Mouse (Mus musculus) CH12.LX (cell line): ENCODE measurements around the gene Gapvd1.

ENCODE experiments used
- BHLHE40 ChIP-seq: IDR thresholded peaks from 2 replicates; pipeline ENCODE4 v1.6.1; 2011; ENCODE audit warnings: mild to moderate bottlenecking, low read depth, low read length, improper control_type of control experiment
- CTCF ChIP-seq, 2 experiments: IDR thresholded peaks in 1 of 2; conservative IDR thresholded peaks in 1 of 2; 2 replicates each; pipeline ENCODE4 v1.5.1; 2011 to 2012; ENCODE audit warnings: low read depth in 2 of 2, low read length in 2 of 2, improper control_type of control experiment in 1 of 2, inconsistent platforms in 1 of 2, mild to moderate bottlenecking in 1 of 2, moderate library complexity in 1 of 2
- EP300 ChIP-seq: IDR thresholded peaks from 2 replicates; pipeline ENCODE4 v1.6.1; 2011; ENCODE audit warnings: low read length, improper control_type of control experiment
- MYC ChIP-seq: IDR thresholded peaks from 2 replicates; pipeline ENCODE4 v1.6.1; 2011; ENCODE audit warnings: low read depth, mild to moderate bottlenecking, improper control_type of control experiment, low read length
- NELFE ChIP-seq: IDR thresholded peaks from 2 replicates; pipeline ENCODE4 v1.6.1; 2011; ENCODE audit warnings: low read depth, low read length, improper control_type of control experiment
- POLR2AphosphoS2 ChIP-seq: IDR thresholded peaks from 2 replicates; pipeline ENCODE4 v1.6.1; 2011; ENCODE audit warnings: low read depth, low read length, improper control_type of control experiment
- SMC3 ChIP-seq: IDR thresholded peaks from 2 replicates; pipeline ENCODE4 v1.6.1; 2011; ENCODE audit warnings: low read depth, low read length, improper control_type of control experiment

GRCm38 (mm10) chr2:34646541-34646865 lies 108.5 kb downstream of the Gapvd1 start:
- TF ChIP-seq MYC = no peak
- no peak for TF ChIP-seq POLR2AphosphoS2
- no peak for TF ChIP-seq SMC3
- no peak for TF ChIP-seq EP300
- TF ChIP-seq BHLHE40 = no peak
- TF ChIP-seq NELFE = no peak
- TF ChIP-seq CTCF (conservative IDR thresholded peaks at IDR 0.05 in 1 of 2, IDR thresholded peaks at IDR 0.05 in 1 of 2; ENCODE audit: low read depth in 2 of 2, low read length in 2 of 2) = no peak
